Mouse (Mus musculus) CH12.LX (cell line): ENCODE measurements at regions not wholly inside any gene's neighbourhood (a gene's known extent, or its start where the extent isn't known, plus 50 kb on each side); places are given as distances from the start of the nearest gene placed in this dataset.

Experiments
- DNase-seq: peaks from one replicate; pipeline ENCODE4 v3.0.0-alpha.2; 2013; ENCODE audit errors: extremely low read depth
- H3K27ac ChIP-seq: 2 replicates; pipeline ENCODE4 v1.5.1; 2012; ENCODE audit warnings: low read depth, mild to moderate bottlenecking, control low read depth, moderate library complexity; ENCODE audit not compliant: insufficient read depth
- H3K27me3 ChIP-seq: replicated peaks from 2 replicates; pipeline ENCODE3; 2012; ENCODE audit warnings: inconsistent platforms
- H3K36me3 ChIP-seq, 2 experiments: replicated peaks in 1 of 2; 2 replicates each; pipeline versions ENCODE3 to v1.6.1; 2012; ENCODE audit warnings: inconsistent platforms in 1 of 2, low read length in 1 of 2, mild to moderate bottlenecking in 1 of 2, mixed read lengths in 1 of 2, moderate library complexity in 1 of 2; ENCODE audit not compliant: control insufficient read depth in 1 of 2, insufficient read depth in 1 of 2
- H3K4me1 ChIP-seq, 2 experiments: 2 replicates each; pipeline ENCODE4 v1.6.1; 2012; ENCODE audit warnings: inconsistent platforms in 1 of 2, moderate library complexity in 1 of 2; ENCODE audit not compliant: insufficient read depth in 2 of 2, control insufficient read depth in 1 of 2
- H3K4me2 ChIP-seq: 2 replicates; pipeline ENCODE4 v1.6.1; 2012; ENCODE audit warnings: low read depth, mild to moderate bottlenecking, control low read depth; ENCODE audit not compliant: poor library complexity, insufficient read depth, severe bottlenecking
- H3K4me3 ChIP-seq, 3 experiments: fragments of 150-350 bp in 1 of 3; sonication (generic) in 1 of 3; replicated peaks in 1 of 3; 2 replicates each; pipeline versions ENCODE3 to v1.5.1; 2011 to 2012; ENCODE audit warnings: low read depth in 2 of 3, low read length in 2 of 3, mild to moderate bottlenecking in 2 of 3, moderate library complexity in 2 of 3, control low read depth in 1 of 3, improper control_type of control experiment in 1 of 3, inconsistent platforms in 1 of 3, mixed read lengths in 1 of 3; ENCODE audit not compliant: poor library complexity in 1 of 3
- H3K79me2 ChIP-seq: replicated peaks from 2 replicates; pipeline ENCODE4 v1.6.1; 2012; ENCODE audit warnings: mild to moderate bottlenecking, moderate library complexity; ENCODE audit not compliant: control insufficient read depth, poor library complexity, insufficient read depth, severe bottlenecking; ENCODE audit errors: extremely low read depth
- H3K9ac ChIP-seq: 2 replicates; pipeline ENCODE4 v1.6.1; 2012; ENCODE audit warnings: low read depth, mild to moderate bottlenecking, control low read depth, moderate library complexity; ENCODE audit not compliant: insufficient read depth
- H3K9me3 ChIP-seq: replicated peaks from 2 replicates; pipeline ENCODE3; 2012; ENCODE audit warnings: low read length, inconsistent platforms, mixed read lengths
- BHLHE40 ChIP-seq: IDR thresholded peaks from 2 replicates; pipeline ENCODE4 v1.6.1; 2011; ENCODE audit warnings: mild to moderate bottlenecking, low read depth, low read length, improper control_type of control experiment
- CHD1 ChIP-seq: IDR thresholded peaks from 2 replicates; pipeline ENCODE4 v1.6.1; 2012; ENCODE audit warnings: low read depth, low read length, improper control_type of control experiment, inconsistent platforms
- CTCF ChIP-seq, 2 experiments: IDR thresholded peaks in 1 of 2; conservative IDR thresholded peaks in 1 of 2; 2 replicates each; pipeline ENCODE4 v1.5.1; 2011 to 2012; ENCODE audit warnings: low read depth in 2 of 2, low read length in 2 of 2, improper control_type of control experiment in 1 of 2, inconsistent platforms in 1 of 2, mild to moderate bottlenecking in 1 of 2, moderate library complexity in 1 of 2
- E2F4 ChIP-seq: IDR thresholded peaks from 2 replicates; pipeline ENCODE4 v1.6.1; 2011; ENCODE audit warnings: low read depth, low read length, improper control_type of control experiment; ENCODE audit not compliant: insufficient replicate concordance
- ELF1 ChIP-seq: IDR thresholded peaks from 2 replicates; pipeline ENCODE4 v1.6.1; 2014; ENCODE audit warnings: low read depth, mild to moderate bottlenecking, inconsistent platforms, low read length, improper control_type of control experiment
- EP300 ChIP-seq: IDR thresholded peaks from 2 replicates; pipeline ENCODE4 v1.6.1; 2011; ENCODE audit warnings: low read length, improper control_type of control experiment
- HCFC1 ChIP-seq: IDR thresholded peaks from 2 replicates; pipeline ENCODE4 v1.6.1; 2012; ENCODE audit warnings: low read depth, mild to moderate bottlenecking, inconsistent platforms, low read length, improper control_type of control experiment
- IRF4 ChIP-seq: IDR thresholded peaks from 2 replicates; pipeline ENCODE4 v1.6.1; 2014; ENCODE audit warnings: low read depth, mild to moderate bottlenecking, inconsistent platforms, low read length, improper control_type of control experiment
- MAFK ChIP-seq: IDR thresholded peaks from 2 replicates; pipeline ENCODE4 v1.6.1; 2011; ENCODE audit warnings: low read length, improper control_type of control experiment; ENCODE audit not compliant: insufficient replicate concordance
- MAZ ChIP-seq: IDR thresholded peaks from 2 replicates; pipeline ENCODE4 v1.6.1; 2012; ENCODE audit warnings: low read depth, mild to moderate bottlenecking, inconsistent platforms, low read length, improper control_type of control experiment, moderate library complexity
- NELFE ChIP-seq: IDR thresholded peaks from 2 replicates; pipeline ENCODE4 v1.6.1; 2011; ENCODE audit warnings: low read depth, low read length, improper control_type of control experiment
- NRF1 ChIP-seq: IDR thresholded peaks from 2 replicates; pipeline ENCODE4 v1.6.1; 2014; ENCODE audit warnings: low read depth, mild to moderate bottlenecking, inconsistent platforms, low read length, improper control_type of control experiment, moderate library complexity
- POLR2A ChIP-seq: IDR thresholded peaks from 2 replicates; pipeline ENCODE4 v1.6.1; 2011; ENCODE audit warnings: low read depth, mild to moderate bottlenecking, improper control_type of control experiment, low read length
- RAD21 ChIP-seq: IDR thresholded peaks from 2 replicates; pipeline ENCODE4 v1.6.1; 2011; ENCODE audit warnings: low read depth, mild to moderate bottlenecking, low read length, improper control_type of control experiment, moderate library complexity
- RCOR1 ChIP-seq: conservative IDR thresholded peaks from 2 replicates; pipeline ENCODE4 v1.6.1; 2012; ENCODE audit warnings: low read depth, mild to moderate bottlenecking, inconsistent platforms, low read length, improper control_type of control experiment
- SIN3A ChIP-seq: IDR thresholded peaks from 2 replicates; pipeline ENCODE4 v1.6.1; 2012; ENCODE audit warnings: low read length, improper control_type of control experiment, inconsistent platforms
- SMC3 ChIP-seq: IDR thresholded peaks from 2 replicates; pipeline ENCODE4 v1.6.1; 2011; ENCODE audit warnings: low read depth, low read length, improper control_type of control experiment
- TCF12 ChIP-seq: IDR thresholded peaks from 2 replicates; pipeline ENCODE4 v1.6.1; 2014; ENCODE audit warnings: low read depth, mild to moderate bottlenecking, inconsistent platforms, low read length, improper control_type of control experiment
- UBTF ChIP-seq: IDR thresholded peaks from 2 replicates; pipeline ENCODE4 v1.6.1; 2012; ENCODE audit warnings: low read depth, mild to moderate bottlenecking, inconsistent platforms, low read length, improper control_type of control experiment, moderate library complexity
- USF2 ChIP-seq: conservative IDR thresholded peaks from 2 replicates; pipeline ENCODE4 v1.6.1; 2011; ENCODE audit warnings: low read depth, low read length, improper control_type of control experiment
- ZKSCAN1 ChIP-seq: IDR thresholded peaks from 2 replicates; pipeline ENCODE4 v1.6.1; 2012; ENCODE audit warnings: low read depth, inconsistent platforms, low read length, improper control_type of control experiment, borderline replicate concordance
- ZMIZ1 ChIP-seq: IDR thresholded peaks from 2 replicates; pipeline ENCODE4 v1.6.1; 2012; ENCODE audit warnings: low read depth, mild to moderate bottlenecking, inconsistent platforms, low read length, improper control_type of control experiment
- dilution Hi-C: fragments of 300-500 bp; cut with MboI; formaldehyde crosslinking; loops from 2 replicates; pipeline ENCODE4 v1.14.3; 2020; ENCODE audit warnings: low sequenced_read_pairs; ENCODE audit not compliant: extremely low pct_unique_long_range_greater_than_20kb, extremely low pct_ligation_motif_present
- in situ Hi-C: fragments of 300-500 bp; cut with MboI; formaldehyde crosslinking; loops from 3 replicates; pipeline ENCODE4 v1.14.3; 2019; ENCODE audit warnings: low sequenced_read_pairs, low pct_ligation_motif_present, low pct_unique_long_range_greater_than_20kb, mixed read lengths

DNA sequence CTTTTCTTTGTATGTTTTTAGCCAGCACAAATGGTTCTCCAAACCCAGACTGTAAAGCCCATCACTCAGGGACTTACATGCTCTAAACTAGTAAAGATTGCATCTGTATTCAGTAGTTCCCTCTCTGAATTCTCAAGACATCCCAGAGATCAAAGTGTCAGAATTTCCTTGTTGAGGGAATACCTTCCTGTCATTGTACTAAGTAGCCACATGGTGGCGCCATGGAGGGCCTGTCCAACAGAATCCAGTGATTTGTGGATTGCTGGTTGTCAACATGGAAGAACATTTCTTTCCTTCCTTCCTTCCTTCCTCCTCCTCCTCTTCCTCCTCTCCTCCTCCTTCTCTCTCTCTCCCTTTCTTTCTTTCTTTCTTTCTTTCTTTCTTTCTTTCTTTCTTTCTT lies 93.6 kb upstream of the Trpm1 start:
- Histone ChIP-seq H3K4me3 (no peak overlapping the region), H3K4me2 (no peak overlapping the region), H3K9ac (no peak overlapping the region), H3K9me3 (no peaks in the 10 kb centered on the region), H3K79me2 (no peaks in the 10 kb centered on the region), H3K27ac (no peak overlapping the region), H3K27me3 (no peaks in the 10 kb centered on the region), H3K4me1 (peaks cover 0 to 4% of the 10 kb centered on the region in 2 experiments; a peak in 1 of 4 replicates), H3K36me3 (no peaks in the 10 kb centered on the region)
- dilution Hi-C loops: no loop called here
- DNase-seq: no peak
- in situ Hi-C loops: loop anchor here (10.0 kb wide), 1 partner anchor 55 kb away; no protein-coding TSS in a partner anchor
- no peak for TF ChIP-seq BHLHE40
- TF ChIP-seq RAD21: peak; percentile 8; the same call in 1 of the 2 replicates
- TF ChIP-seq SMC3: peak; percentile 36
- TF ChIP-seq CTCF (conservative IDR thresholded peaks at IDR 0.05 in 1 of 2, IDR thresholded peaks at IDR 0.05 in 1 of 2; ENCODE audit: low read depth in 2 of 2, low read length in 2 of 2): peak; percentile 22 to 51; a peak in 3 of 4 replicates

DNA sequence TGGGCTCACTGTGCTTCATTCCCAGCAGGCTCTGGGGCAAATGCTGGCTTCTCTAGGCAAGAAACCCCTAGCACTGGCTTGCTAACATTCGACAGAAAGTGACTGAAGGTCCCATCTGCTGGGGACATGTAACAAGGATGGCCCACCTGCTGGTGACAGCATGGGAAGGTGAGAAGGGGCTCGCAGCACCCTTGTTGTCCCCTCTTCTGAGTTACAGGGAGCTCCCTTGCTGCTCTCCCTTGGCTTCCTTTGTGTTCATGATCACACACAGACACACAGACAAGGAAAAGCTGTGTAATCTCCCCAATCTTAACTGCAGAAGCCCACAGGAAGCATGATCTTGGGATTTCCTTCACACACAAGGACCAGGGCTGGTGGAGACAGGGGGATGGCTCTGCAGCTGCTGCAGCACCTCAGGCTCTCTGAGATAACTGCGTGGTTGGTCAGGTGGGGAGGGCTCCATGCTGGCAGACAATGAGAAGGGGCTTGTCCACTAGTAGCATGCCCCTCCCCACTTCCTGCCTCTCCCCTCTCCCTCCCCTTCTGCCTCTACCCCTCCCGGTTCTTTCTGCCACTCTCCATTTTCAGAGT lies 95.3 kb upstream of the Trpm1 start:
- H3K9me3 ChIP-seq: no peaks in the 10 kb centered on the region
- DNase-seq: no peak
- TF ChIP-seq CTCF (conservative IDR thresholded peaks at IDR 0.05 in 1 of 2, IDR thresholded peaks at IDR 0.05 in 1 of 2; ENCODE audit: low read depth in 2 of 2, low read length in 2 of 2) (no peak), NELFE (no peak), EP300 (no peak), IRF4 (no peak), ZKSCAN1 (no peak), BHLHE40 (no peak), ZMIZ1 (no peak), HCFC1 (no peak), TCF12 (no peak), USF2 (no peak), CHD1 (no peak), UBTF (no peak), NRF1 (no peak), RCOR1 (no peak), POLR2A (no peak), MAZ (no peak), E2F4 (no peak), SIN3A (no peak), ELF1 (no peak), MAFK (no peak)
- no peaks in the 10 kb centered on the region for H3K79me2 ChIP-seq
- H3K36me3 ChIP-seq: no peaks in the 10 kb centered on the region
- H3K4me1 ChIP-seq: peaks cover 0 to 4% of the 10 kb centered on the region in 2 experiments; a peak in 1 of 4 replicates
- H3K27ac ChIP-seq: no peak overlapping the region
- no peak overlapping the region for H3K4me3 ChIP-seq
- dilution Hi-C loops (no loop called here), in situ Hi-C loops (loop anchor here (5.0 to 10.0 kb wide), 2 partner anchors 36 to 304 kb away; no protein-coding TSS in a partner anchor)
- H3K27me3 ChIP-seq: no peaks in the 10 kb centered on the region
- H3K9ac ChIP-seq: no peak overlapping the region
- H3K4me2 ChIP-seq: no peak overlapping the region
